Mouse (Mus musculus): ENCODE results near the gene Tead4. TPM values are rescaled to one million over a fixed set of nuclear protein-coding genes. Genes with fewer than 3 reads are reported as not detected.

Tead4 gene
- total and polyA plus RNA-seq, 3 experiments: not detected

DNA sequence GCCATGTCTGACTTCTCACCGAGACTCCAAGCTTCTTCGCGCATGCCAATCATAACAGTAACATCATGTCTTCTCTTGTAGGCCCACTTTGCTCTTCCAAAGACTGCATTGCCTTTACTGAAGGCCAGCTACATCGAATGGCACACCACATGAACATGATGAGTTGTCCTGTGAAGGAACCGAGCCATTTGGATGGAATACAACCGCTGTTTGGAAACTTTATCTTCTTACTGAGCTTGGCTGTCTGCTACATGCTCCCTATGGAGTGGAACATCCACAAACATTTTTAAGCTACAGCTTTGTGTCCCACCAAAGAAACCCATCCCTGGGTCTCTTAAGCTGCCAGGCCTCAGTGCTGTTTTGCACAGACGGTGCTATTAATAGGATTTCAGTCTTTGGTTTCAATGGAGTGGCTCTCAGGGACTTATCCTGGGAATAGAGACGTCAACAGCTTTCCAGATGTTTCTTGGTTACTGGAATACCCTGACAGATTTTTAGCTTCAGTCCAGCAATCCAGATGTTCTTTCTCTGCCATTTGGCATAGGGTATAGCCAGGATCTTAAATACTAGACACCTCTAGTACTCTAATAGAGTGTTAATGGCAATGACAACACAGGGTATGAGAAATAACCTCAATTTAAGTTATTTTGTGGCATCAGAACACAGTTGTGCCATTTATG lies 92.0 kb downstream of the Tead4 start:
- dilution Hi-C loops (cut with MboI; ENCODE audit: extremely low pct_ligation_motif_present, extremely low pct_unique_long_range_greater_than_20kb, low sequenced_read_pairs): no loop called here
- Histone ChIP-seq H3K9ac (ENCODE audit: insufficient read depth, low read depth) (no peak overlapping the region), H3K27ac (ENCODE audit: insufficient read depth, low read depth) (no peak overlapping the region), H3K36me3 (replicated peaks in 1 of 2; ENCODE audit: control insufficient read depth in 1 of 2, insufficient read depth in 1 of 2, low read length in 1 of 2) (no peaks in the 10 kb centered on the region), H3K9me3 (replicated peaks; ENCODE audit: low read length) (no peaks in the 10 kb centered on the region), H3K4me1 (ENCODE audit: control insufficient read depth in 1 of 2, insufficient read depth in 2 of 2) (peaks cover 0 to 4% of the 10 kb centered on the region in 2 experiments; a peak in 2 of 4 replicates), H3K4me2 (ENCODE audit: insufficient read depth, low read depth, poor library complexity, severe bottlenecking) (no peak overlapping the region), H3K79me2 (replicated peaks; ENCODE audit: control insufficient read depth, extremely low read depth, insufficient read depth, poor library complexity, severe bottlenecking) (no peaks in the 10 kb centered on the region), H3K27me3 (replicated peaks) (no peaks in the 10 kb centered on the region), H3K4me3 (replicated peaks in 1 of 3; ENCODE audit: low read depth in 2 of 3, low read length in 2 of 3, poor library complexity in 1 of 3) (no peak overlapping the region)
- TF ChIP-seq POLR2AphosphoS2 (IDR thresholded peaks at IDR 0.05; ENCODE audit: low read depth, low read length): no peak
- no peak for TF ChIP-seq MAX (IDR thresholded peaks at IDR 0.05; ENCODE audit: low read length)
- TF ChIP-seq ZC3H11A (IDR thresholded peaks at IDR 0.05; ENCODE audit: low read depth, low read length): no peak
- TF ChIP-seq MXI1 (IDR thresholded peaks at IDR 0.05; ENCODE audit: low read depth, low read length): no peak
- no peak for TF ChIP-seq CHD1 (IDR thresholded peaks at IDR 0.05; ENCODE audit: low read depth, low read length)
- TF ChIP-seq ELF1 (IDR thresholded peaks at IDR 0.05; ENCODE audit: low read depth, low read length): no peak
- no peak for TF ChIP-seq HCFC1 (IDR thresholded peaks at IDR 0.05; ENCODE audit: low read depth, low read length)
- no peak for TF ChIP-seq MYC (IDR thresholded peaks at IDR 0.05; ENCODE audit: low read depth, low read length)
- in situ Hi-C loops (cut with MboI; ENCODE audit: low pct_ligation_motif_present, low pct_unique_long_range_greater_than_20kb, low sequenced_read_pairs): no loop called here
- DNase-seq (ENCODE audit: extremely low read depth): no peak

DNA sequence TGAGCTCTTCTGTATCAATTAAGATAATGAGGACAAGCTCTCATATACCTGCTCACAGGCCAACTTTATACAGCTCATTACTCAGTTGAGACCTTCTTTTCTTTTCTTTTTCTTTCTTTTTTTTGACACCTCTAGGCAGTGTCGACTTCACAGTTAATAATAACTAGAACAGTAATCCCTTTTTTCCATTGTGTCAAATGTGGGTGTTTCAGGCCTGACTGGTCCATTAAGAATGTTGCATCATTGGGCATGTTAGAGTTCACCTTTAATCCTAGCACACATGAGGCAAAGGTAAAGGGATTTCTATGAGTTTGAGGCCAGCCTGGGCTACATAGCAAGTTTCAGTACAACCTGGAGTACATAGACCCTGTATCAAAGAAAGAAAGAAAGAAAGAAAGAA lies 97.1 kb downstream of the Tead4 start:
- H3K9ac ChIP-seq (ENCODE audit: insufficient read depth, low read depth): no peak overlapping the region
- H3K4me1 ChIP-seq (ENCODE audit: control insufficient read depth in 1 of 2, insufficient read depth in 2 of 2): peaks cover 0 to 4% of the 10 kb centered on the region in 2 experiments; a peak in 2 of 4 replicates
- DNase-seq (ENCODE audit: extremely low read depth): no peak
- no peaks in the 10 kb centered on the region for H3K27me3 ChIP-seq (replicated peaks)
- no peaks in the 10 kb centered on the region for H3K9me3 ChIP-seq (replicated peaks; ENCODE audit: low read length)
- no peak overlapping the region for H3K4me3 ChIP-seq (replicated peaks in 1 of 3; ENCODE audit: low read depth in 2 of 3, low read length in 2 of 3, poor library complexity in 1 of 3)
- no peak overlapping the region for H3K27ac ChIP-seq (ENCODE audit: insufficient read depth, low read depth)
- no peaks in the 10 kb centered on the region for H3K36me3 ChIP-seq (replicated peaks in 1 of 2; ENCODE audit: control insufficient read depth in 1 of 2, insufficient read depth in 1 of 2, low read length in 1 of 2)
- in situ Hi-C loops (cut with MboI; ENCODE audit: low pct_ligation_motif_present, low pct_unique_long_range_greater_than_20kb, low sequenced_read_pairs) (no loop called here), dilution Hi-C loops (cut with MboI; ENCODE audit: extremely low pct_ligation_motif_present, extremely low pct_unique_long_range_greater_than_20kb, low sequenced_read_pairs) (no loop called here)
- H3K79me2 ChIP-seq (replicated peaks; ENCODE audit: control insufficient read depth, extremely low read depth, insufficient read depth, poor library complexity, severe bottlenecking): no peaks in the 10 kb centered on the region
- no peak overlapping the region for H3K4me2 ChIP-seq (ENCODE audit: insufficient read depth, low read depth, poor library complexity, severe bottlenecking)
- TF ChIP-seq ZMIZ1 (IDR thresholded peaks at IDR 0.05; ENCODE audit: low read depth, low read length): no peak
- TF ChIP-seq GABPA (IDR thresholded peaks at IDR 0.05; ENCODE audit: insufficient replicate concordance, low read depth, low read length): no peak
- no peak for TF ChIP-seq MXI1 (IDR thresholded peaks at IDR 0.05; ENCODE audit: low read depth, low read length)
- TF ChIP-seq USF2 (conservative IDR thresholded peaks at IDR 0.05; ENCODE audit: low read depth, low read length): no peak
- TF ChIP-seq PAX5 (IDR thresholded peaks at IDR 0.05; ENCODE audit: low read length): no peak
- no peak for TF ChIP-seq NELFE (IDR thresholded peaks at IDR 0.05; ENCODE audit: low read depth, low read length)
- no peak for TF ChIP-seq ETS1 (conservative IDR thresholded peaks at IDR 0.05; ENCODE audit: low read depth, low read length)
- no peak for TF ChIP-seq JUND (conservative IDR thresholded peaks at IDR 0.05; ENCODE audit: low read depth, low read length)
- TF ChIP-seq MEF2A (IDR thresholded peaks at IDR 0.05; ENCODE audit: borderline replicate concordance, low read depth, low read length): no peak
- TF ChIP-seq ELF1 (IDR thresholded peaks at IDR 0.05; ENCODE audit: low read depth, low read length): no peak
- no peak for TF ChIP-seq IRF4 (IDR thresholded peaks at IDR 0.05; ENCODE audit: low read depth, low read length)
- TF ChIP-seq SMC3 (IDR thresholded peaks at IDR 0.05; ENCODE audit: low read depth, low read length): no peak
- no peak for TF ChIP-seq EP300 (IDR thresholded peaks at IDR 0.05; ENCODE audit: low read length)
- TF ChIP-seq USF1 (IDR thresholded peaks at IDR 0.05; ENCODE audit: low read depth, low read length): no peak
- no peak for TF ChIP-seq RAD21 (IDR thresholded peaks at IDR 0.05; ENCODE audit: low read depth, low read length)
- no peak for TF ChIP-seq MAX (IDR thresholded peaks at IDR 0.05; ENCODE audit: low read length)
- TF ChIP-seq POLR2A (IDR thresholded peaks at IDR 0.05; ENCODE audit: low read depth, low read length): no peak
- TF ChIP-seq ZNF384 (IDR thresholded peaks at IDR 0.05; ENCODE audit: low read depth, low read length): no peak

Data from CH12.LX (cell line).